Mouse (Mus musculus) hindbrain, embryonic 13.5 days (tissue): ENCODE results near the gene Gm48551. TPM values are rescaled to one million over a fixed set of nuclear protein-coding genes. Genes with fewer than 3 reads are reported as not detected.
A peak's percentile ranks its signal among the peaks of the same experiment; 100 is the strongest.

Source experiments
- ATAC-seq: fragments of 200-750 bp; cut with Nextera tagmentation; 2 replicates; pipeline ENCODE4 v1.8.0; 2017; ENCODE audit warnings: moderate TSS enrichment; ENCODE audit not compliant: low FRiP score
- H3K27ac ChIP-seq: fragments of 300-500 bp; sonication (generic); 2 replicates; pipeline ENCODE4 v1.5.1; 2015; ENCODE audit warnings: inconsistent platforms, mild to moderate bottlenecking, moderate library complexity
- H3K27me3 ChIP-seq: fragments of 300-500 bp; sonication (generic); 2 replicates; pipeline ENCODE4 v1.6.1; 2015; ENCODE audit warnings: mild to moderate bottlenecking, inconsistent platforms
- H3K36me3 ChIP-seq: fragments of 300-500 bp; sonication (generic); 2 replicates; pipeline ENCODE4 v1.6.1; 2015; ENCODE audit warnings: mild to moderate bottlenecking, inconsistent platforms
- H3K4me1 ChIP-seq: fragments of 300-500 bp; sonication (generic); replicated peaks from 2 replicates; pipeline ENCODE4 v1.6.1; 2015; ENCODE audit warnings: inconsistent platforms
- H3K4me2 ChIP-seq: fragments of 300-500 bp; sonication (generic); 2 replicates; pipeline ENCODE4 v1.6.1; 2015; ENCODE audit warnings: inconsistent platforms, mild to moderate bottlenecking, moderate library complexity
- H3K4me3 ChIP-seq: fragments of 300-500 bp; sonication (generic); 2 replicates; pipeline ENCODE4 v1.5.1; 2015; ENCODE audit warnings: mild to moderate bottlenecking, inconsistent platforms
- H3K9ac ChIP-seq: fragments of 300-500 bp; sonication (generic); 2 replicates; pipeline ENCODE4 v1.6.1; 2015; ENCODE audit warnings: mild to moderate bottlenecking, inconsistent platforms
- H3K9me3 ChIP-seq: fragments of 300-500 bp; sonication (generic); 2 replicates; pipeline ENCODE4 v1.6.1; 2016; ENCODE audit warnings: inconsistent platforms
- WGBS: fragments of 180-500 bp; shearing (Covaris S2); methylation state at CpG from one replicate; pipeline ENCODE4 v1.1.7; 2015; 5-methylcytosine and 5-hydroxymethylcytosine counted together
- polyA plus RNA-seq: library from polyadenylated mRNA; unstranded; fragments of >200 nt; fragmentation: Nextera tagmentation; extraction: Ambion mirVana; gene quantifications from 2 replicates; pipeline ENCODE4 v1.2.1, GENCODE M21; 2015

Gm48551 gene
- polyA plus RNA-seq, 1 experiment from 2014 or later = 6.5 TPM

GRCm38 (mm10) chr10:81410981-81411380 lies 26.7 kb downstream of the Gm48551 start:
- H3K27ac ChIP-seq = peak overlapping the region; percentile 77
- ATAC-seq = no peak
- H3K9ac ChIP-seq = no peak overlapping the region
- H3K4me1 ChIP-seq = peaks cover 99% of the 10 kb centered on the region
- H3K4me3 ChIP-seq = no peak overlapping the region
- WGBS = 74% methylated on average over 9 of the region's 9 CpGs
- H3K9me3 ChIP-seq = no peaks in the 10 kb centered on the region
- H3K4me2 ChIP-seq = no peak overlapping the region
- H3K27me3 ChIP-seq = peaks cover 34% of the 10 kb centered on the region
- H3K36me3 ChIP-seq = peaks cover 36% of the 10 kb centered on the region

GRCm38 (mm10) chr10:81411471-81412400 lies 27.5 kb downstream of the Gm48551 start:
- Histone ChIP-seq H3K4me3 (no peak overlapping the region), H3K9me3 (no peaks in the 10 kb centered on the region), H3K27ac (peak overlapping the region; percentile 77), H3K27me3 (peaks cover 26% of the 10 kb centered on the region), H3K36me3 (peaks cover 28% of the 10 kb centered on the region), H3K4me1 (peaks cover 99% of the 10 kb centered on the region), H3K9ac (peak overlapping the region; percentile 10; the same call in 1 of the 2 replicates), H3K4me2 (peak overlapping the region; percentile 13; the same call in 1 of the 2 replicates)
- 0 out of 2 replicates have a peak, but pooled peaks have one; percentile 4 for ATAC-seq
- 55% methylated on average over 18 of the region's 18 CpGs for WGBS

DNA sequence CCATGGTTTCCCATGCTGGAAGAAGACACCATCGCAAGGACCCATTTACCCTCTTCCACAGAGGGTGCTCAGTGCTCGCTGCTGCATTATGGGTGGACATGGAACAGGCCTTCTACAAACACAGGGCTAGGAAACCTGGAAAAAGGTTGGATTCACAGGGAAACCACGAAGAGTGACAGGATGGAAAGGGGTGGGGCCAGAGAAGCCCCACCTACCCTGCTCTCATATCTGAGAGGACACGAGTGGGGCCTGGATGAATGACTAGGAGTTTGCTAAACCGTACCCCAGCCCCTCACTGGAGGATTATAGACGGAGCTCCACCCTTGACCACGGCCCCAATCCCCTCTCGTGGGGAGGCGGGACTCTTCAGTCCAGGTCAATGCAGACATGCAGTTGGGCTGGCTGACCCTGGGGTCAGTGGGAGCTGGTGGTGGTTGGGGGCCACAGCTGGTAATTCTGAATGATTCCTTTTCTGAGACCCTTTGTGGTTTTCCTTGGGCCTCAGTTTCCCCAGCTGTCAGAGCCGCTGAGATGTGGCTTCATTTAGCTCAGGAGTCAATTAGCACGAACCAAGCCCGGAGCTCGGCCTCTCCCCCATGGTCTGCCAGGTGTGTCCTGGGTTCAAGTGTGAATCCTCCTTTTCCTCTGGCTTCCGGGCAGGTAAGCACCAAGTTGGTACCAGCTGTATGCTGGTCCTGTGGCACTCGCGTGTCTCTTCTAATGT lies 28.5 kb downstream of the Gm48551 start:
- no peak for ATAC-seq
- Histone ChIP-seq H3K4me3 (no peak overlapping the region), H3K9me3 (no peaks in the 10 kb centered on the region), H3K27me3 (peaks cover 21% of the 10 kb centered on the region), H3K36me3 (peaks cover 19% of the 10 kb centered on the region), H3K4me2 (no peak overlapping the region), H3K9ac (no peak overlapping the region), H3K27ac (peak overlapping the region; percentile 77), H3K4me1 (peaks cover 99% of the 10 kb centered on the region)
- WGBS = 79% methylated on average over 16 of the region's 16 CpGs

DNA sequence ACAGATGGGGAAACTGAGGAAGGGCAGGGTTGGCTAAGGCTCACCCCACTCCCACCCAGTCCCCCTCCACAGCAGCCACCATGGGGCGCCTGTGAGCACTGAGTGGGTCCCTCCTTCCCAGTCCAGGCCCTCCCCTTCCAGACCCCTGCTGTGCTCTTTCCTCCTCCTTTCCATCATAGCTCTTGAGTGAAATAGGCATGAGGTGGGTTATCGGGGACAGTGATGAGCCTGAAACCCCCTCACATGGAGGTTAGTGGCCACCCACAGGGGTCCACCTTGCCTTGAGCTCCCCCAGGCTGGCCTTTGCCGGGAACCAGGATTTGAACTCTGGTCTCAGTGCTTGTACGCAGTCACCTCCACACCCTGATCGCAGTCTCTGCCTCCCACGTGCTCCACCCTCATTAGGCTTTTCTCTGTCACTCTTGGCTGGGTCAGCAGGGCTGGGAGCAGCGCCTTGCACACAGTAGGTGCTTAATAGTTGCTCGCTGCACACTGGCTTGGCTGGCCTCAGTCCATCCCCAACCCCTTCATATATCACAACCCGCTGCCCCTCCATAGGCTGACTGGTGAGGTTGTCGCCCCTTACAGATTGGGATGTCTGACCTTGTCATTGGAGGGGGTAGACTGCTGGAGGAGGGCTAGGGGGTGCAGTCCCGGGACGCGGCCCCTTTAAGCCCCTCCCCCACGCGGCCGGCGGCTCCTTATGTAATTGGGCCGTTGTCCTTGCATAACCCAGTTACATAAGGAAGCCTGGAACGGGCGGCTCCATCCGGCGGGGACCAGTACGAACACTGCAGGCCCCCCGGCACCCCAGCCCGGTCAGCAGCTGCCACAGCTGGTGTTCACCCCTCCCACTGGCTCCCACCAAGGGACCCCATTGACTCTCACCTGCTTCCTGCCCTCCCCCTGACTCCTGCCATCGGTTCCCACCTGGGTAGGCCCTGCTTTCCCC lies 29.3 kb downstream of the Gm48551 start:
- peaks cover 99% of the 10 kb centered on the region for H3K4me1 ChIP-seq
- no peak overlapping the region for H3K4me3 ChIP-seq
- H3K36me3 ChIP-seq = peaks cover 11% of the 10 kb centered on the region
- ATAC-seq = no peak
- peak overlapping the region; percentile 36 for H3K4me2 ChIP-seq
- no peaks in the 10 kb centered on the region for H3K9me3 ChIP-seq
- peak overlapping the region; percentile 56; the same call in 1 of the 2 replicates for H3K9ac ChIP-seq
- 24% methylated on average over 26 of the region's 26 CpGs for WGBS
- H3K27ac ChIP-seq = no peak overlapping the region
- peaks cover 15% of the 10 kb centered on the region for H3K27me3 ChIP-seq

GRCm38 (mm10) chr10:81414682-81415081 lies 30.4 kb downstream of the Gm48551 start:
- ATAC-seq = no peak
- no peak overlapping the region for H3K4me3 ChIP-seq
- H3K9ac ChIP-seq = peak overlapping the region; percentile 56; the same call in 1 of the 2 replicates
- H3K9me3 ChIP-seq = no peaks in the 10 kb centered on the region
- no peak overlapping the region for H3K27ac ChIP-seq
- no peak overlapping the region; the same call in 1 of the 2 replicates for H3K4me2 ChIP-seq
- peaks cover 94% of the 10 kb centered on the region for H3K4me1 ChIP-seq
- H3K36me3 ChIP-seq = peaks cover 11% of the 10 kb centered on the region
- H3K27me3 ChIP-seq = 0 out of 2 replicates have a peak, but pooled peaks cover 8% of the 10 kb centered on the region

DNA sequence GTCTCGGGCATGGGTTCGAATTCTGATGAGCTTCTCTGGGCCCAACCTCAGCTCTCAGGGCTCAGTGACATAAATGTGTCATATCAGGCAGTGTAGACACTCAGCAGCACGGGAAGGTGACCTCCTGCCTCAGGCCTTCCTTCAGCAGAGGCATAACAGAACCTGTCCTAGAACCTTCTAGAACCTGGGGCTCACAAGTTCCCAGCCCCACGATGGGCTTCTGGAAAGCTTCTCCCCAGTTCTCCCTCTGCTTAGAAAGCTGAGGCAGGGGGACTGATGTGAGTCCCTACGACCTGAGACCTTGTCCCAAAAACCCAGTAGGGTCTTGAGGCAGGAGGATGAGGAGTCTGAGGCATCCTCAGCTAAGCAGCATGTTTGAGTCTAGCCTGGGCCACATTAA lies 30.9 kb downstream of the Gm48551 start:
- Histone ChIP-seq H3K4me2 (no peak overlapping the region), H3K27ac (peak overlapping the region; percentile 15; the same call in 1 of the 2 replicates), H3K36me3 (peaks cover 15% of the 10 kb centered on the region), H3K9ac (no peak overlapping the region; the same call in 1 of the 2 replicates), H3K9me3 (no peaks in the 10 kb centered on the region), H3K27me3 (0 out of 2 replicates have a peak, but pooled peaks cover 8% of the 10 kb centered on the region), H3K4me3 (no peak overlapping the region), H3K4me1 (peaks cover 89% of the 10 kb centered on the region)
- ATAC-seq = no peak
- WGBS = 82% methylated on average over 5 of the region's 5 CpGs

DNA sequence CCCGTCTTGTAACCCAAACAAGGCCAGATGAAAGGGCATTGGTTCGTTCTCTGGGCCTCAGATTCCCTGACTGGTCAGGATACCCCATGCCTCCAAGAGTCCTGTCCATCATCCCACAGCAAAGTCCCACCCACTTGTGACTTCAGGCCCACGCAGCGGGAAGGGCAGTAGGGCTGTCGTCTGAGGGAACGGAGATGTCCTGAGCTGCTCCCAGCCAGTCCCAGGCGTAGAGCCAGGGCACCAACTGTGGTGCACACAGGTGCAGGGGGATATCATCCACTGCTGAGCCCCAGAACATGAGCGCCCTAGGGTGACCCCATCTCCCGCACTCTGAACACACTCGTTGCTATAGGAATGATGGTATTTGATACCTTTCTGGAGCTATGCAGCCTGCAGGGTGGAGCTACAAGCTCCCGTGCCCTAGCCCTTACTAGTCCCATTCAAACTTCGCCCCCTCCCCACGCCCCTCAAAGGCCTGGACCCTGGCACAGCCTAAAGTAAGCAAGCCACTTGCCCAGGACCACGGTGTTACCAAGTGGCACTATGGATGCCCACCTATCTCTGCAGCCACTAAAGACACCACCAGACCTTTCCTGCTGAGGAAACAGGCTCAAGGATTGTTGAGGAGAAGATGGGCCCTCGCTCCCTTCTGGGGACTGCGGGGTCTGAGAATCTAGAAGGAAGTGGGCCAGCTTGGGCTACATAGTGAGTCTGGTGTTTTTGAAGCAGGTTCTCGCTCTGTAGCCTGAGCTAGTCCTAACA lies 31.5 kb downstream of the Gm48551 start:
- Histone ChIP-seq H3K27me3 (0 out of 2 replicates have a peak, but pooled peaks cover 8% of the 10 kb centered on the region), H3K36me3 (peaks cover 20% of the 10 kb centered on the region), H3K27ac (peak overlapping the region; percentile 32), H3K9me3 (no peaks in the 10 kb centered on the region), H3K4me2 (no peak overlapping the region), H3K4me3 (no peak overlapping the region), H3K9ac (no peak overlapping the region; the same call in 1 of the 2 replicates), H3K4me1 (peaks cover 83% of the 10 kb centered on the region)
- ATAC-seq = no peak
- 66% methylated on average over 17 of the region's 17 CpGs for WGBS

DNA sequence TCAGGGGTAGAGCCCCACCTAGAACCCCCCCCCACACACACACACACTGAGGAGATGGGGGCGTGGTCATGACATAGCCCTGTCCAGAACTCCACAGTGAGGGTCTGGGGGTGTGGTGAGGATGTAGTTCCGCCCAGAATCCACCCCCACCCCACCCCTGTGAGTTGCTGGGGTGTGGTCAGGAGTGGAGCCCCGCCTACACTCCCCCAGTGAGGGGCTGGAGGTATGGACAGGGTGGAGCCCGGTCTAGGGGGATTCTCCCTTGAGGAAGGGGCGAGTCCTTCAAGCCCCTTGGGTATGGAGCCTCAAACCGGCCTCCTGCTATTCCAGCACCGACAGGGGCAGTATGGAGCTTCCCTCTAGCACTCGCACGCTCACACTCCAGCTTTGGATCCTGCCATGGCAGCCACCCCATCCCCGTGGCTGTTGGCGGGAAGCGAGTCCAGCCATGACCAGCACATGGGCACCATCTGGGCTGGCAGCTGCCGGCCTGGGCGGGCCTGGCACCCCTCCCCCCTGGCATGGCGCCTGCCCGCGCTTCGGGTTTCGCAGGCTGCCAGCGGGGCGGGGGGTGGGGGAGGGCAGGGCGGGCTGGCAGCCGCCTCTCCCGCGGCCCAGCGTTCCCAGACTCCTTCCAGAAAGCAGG lies 32.4 kb downstream of the Gm48551 start:
- peak overlapping the region; percentile 74 for H3K27ac ChIP-seq
- H3K4me2 ChIP-seq = peak overlapping the region; percentile 49
- H3K36me3 ChIP-seq = peaks cover 20% of the 10 kb centered on the region
- H3K4me1 ChIP-seq = peaks cover 74% of the 10 kb centered on the region
- ATAC-seq = peak; percentile 61
- WGBS = 2% methylated on average over 15 of the region's 26 CpGs
- no peaks in the 10 kb centered on the region for H3K9me3 ChIP-seq
- H3K9ac ChIP-seq = peak overlapping the region; percentile 68
- H3K27me3 ChIP-seq = 0 out of 2 replicates have a peak, but pooled peaks cover 8% of the 10 kb centered on the region
- H3K4me3 ChIP-seq = peak overlapping the region; percentile 27

DNA sequence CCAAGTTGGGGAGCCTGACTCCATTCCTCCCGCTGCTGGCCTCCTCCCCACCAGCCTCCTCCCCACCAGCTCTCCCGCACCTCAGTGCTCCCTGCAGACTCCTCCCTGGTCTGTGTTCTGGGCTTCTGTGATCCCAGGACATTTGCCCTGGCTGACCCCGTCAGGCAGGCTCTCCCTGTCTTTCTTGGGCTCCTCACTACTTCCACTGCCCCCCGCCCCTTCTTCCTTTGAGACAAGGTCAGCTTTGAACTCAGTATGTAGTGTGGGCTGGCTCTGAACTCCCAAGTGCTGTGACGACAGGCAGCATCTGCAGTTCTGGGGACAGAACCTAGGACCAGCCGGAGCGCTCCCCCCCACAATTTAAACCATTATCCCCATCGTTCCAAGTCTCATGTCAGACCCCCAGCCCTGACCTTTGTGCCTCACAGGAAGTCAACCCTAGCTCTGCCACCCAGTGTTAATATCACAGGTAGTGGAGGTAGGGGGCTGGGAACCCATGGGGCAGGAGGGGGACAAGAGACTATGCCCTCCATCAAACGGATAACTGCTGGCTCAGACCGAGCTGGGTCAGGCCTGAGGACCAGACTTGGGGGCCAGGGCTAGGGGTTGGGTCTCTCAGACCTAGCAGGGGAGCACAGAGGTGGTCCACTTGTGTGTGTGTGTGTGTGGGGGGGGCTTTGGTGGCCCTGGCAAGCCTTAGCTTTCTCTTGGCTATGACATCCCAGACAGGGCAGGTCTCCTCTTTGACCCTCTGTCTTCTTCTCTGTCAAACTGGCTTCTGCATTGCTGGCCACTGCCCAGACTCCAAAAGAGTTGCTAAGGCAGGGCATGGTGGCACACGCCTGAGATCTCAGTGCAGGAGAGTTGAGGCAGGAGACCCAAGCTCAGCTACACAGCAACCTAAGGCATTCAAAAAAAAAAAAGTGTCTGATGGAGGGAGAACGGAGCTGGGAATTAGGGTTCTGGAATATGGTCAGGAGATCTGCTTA lies 33.3 kb downstream of the Gm48551 start:
- H3K9ac ChIP-seq = peak overlapping the region; percentile 68
- H3K4me1 ChIP-seq = peaks cover 65% of the 10 kb centered on the region
- 47% methylated on average over 12 of the region's 12 CpGs for WGBS
- peak; percentile 4; the same call in 1 of the 2 replicates for ATAC-seq
- H3K27ac ChIP-seq = peak overlapping the region; percentile 74
- peak overlapping the region; percentile 49 for H3K4me2 ChIP-seq
- H3K27me3 ChIP-seq = 0 out of 2 replicates have a peak, but pooled peaks cover 12% of the 10 kb centered on the region
- peaks cover 16% of the 10 kb centered on the region for H3K36me3 ChIP-seq
- peak overlapping the region; percentile 27 for H3K4me3 ChIP-seq
- H3K9me3 ChIP-seq = no peaks in the 10 kb centered on the region
